Mouse (Mus musculus) brown adipose tissue, adult 24 weeks (tissue): ENCODE measurements around the gene Uqcr10. TPM values are rescaled to one million over a fixed set of nuclear protein-coding genes. Genes with fewer than 3 reads are reported as not detected.
A peak's percentile ranks its signal among the peaks of the same experiment; 100 is the strongest.
"Not testable (repeated sequence)": the region's sequence is repeated elsewhere in the genome, so short reads cannot be mapped to it uniquely, and the experiment has no call there.

Experiments
- H3K27ac ChIP-seq: fragments of 200-500 bp; replicated peaks from 2 replicates; pipeline ENCODE4 v1.5.1; 2012; ENCODE audit warnings: low read depth, mild to moderate bottlenecking, low read length
- H3K4me1 ChIP-seq: fragments of 200-500 bp; 2 replicates; pipeline ENCODE4 v1.6.1; 2012; ENCODE audit warnings: low read length, mixed read lengths; ENCODE audit not compliant: control insufficient read depth, insufficient read depth, insufficient read length
- H3K4me3 ChIP-seq: fragments of 200-500 bp; 2 replicates; pipeline ENCODE4 v1.5.1; 2012; ENCODE audit warnings: low read depth, mild to moderate bottlenecking, low read length, moderate library complexity; ENCODE audit not compliant: insufficient read depth
- polyA plus RNA-seq: library from polyadenylated mRNA; stranded (reverse); fragments of >200 nt; gene quantifications from 2 replicates; pipeline ENCODE4 v1.2.4, GENCODE M21; 2012; ENCODE audit not compliant: missing spikeins, insufficient read depth, insufficient read length

The Uqcr10 gene
- polyA plus RNA-seq, 1 experiment: 3,202 TPM

DNA sequence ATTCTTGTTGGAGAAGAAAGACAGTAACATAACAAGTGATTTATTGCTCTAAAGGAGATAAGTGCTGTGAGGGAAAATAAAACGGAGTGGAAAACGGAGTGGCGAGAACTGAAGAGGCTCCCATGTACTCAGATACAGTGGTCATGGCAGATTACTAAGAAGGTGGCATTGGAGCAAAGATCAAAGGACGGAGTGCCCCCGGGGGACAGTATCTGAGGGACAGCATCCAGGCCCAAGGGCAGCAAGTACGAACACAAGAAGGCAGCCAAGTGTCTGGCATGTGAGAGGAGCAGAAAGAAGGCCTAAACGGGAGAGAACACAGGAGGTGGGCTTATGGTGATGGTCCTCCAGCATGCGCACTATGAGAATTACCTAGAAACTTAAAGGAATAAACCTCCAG is 17.6 kb upstream of the Uqcr10 start:
- H3K27ac ChIP-seq: no peak overlapping the region
- H3K4me1 ChIP-seq: peaks cover 4% of the 10 kb centered on the region; the same call in 1 of the 2 replicates
- no peak overlapping the region for H3K4me3 ChIP-seq

DNA sequence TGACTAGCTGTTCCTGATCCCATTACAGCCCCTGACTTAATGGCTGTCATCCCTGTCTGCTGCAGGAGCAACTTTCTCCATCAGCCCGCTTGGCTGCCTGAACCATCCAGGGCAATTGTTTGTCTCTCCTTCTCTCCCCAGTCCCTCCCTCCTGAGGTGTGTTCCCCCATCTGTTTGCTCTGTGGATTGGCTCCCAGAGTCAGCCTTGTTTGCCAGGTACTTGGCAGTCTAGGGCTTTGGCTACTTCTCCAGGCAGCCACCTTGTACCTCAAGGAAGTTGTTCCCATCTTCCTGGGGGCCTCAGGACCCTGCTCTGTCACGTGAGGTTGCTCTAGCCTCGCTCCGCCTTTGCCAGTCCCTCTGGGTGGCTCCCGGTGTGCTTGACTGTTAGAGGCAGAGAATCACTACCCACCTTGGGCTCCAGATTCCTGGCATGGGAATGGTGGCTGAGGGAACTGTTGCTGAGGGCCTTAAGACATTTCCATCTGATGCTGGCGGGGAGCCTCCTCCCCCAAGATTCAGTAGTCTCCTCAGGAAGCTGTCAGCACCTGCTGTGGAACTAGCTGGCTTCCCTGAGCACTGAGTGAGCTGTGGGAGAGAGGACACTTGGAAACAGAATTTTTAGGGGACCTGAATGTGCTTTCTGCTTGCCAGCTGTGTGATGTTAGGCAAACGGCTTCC is 16.9 kb upstream of the Uqcr10 start:
- no peak overlapping the region for H3K4me3 ChIP-seq
- peaks cover 4% of the 10 kb centered on the region; the same call in 1 of the 2 replicates for H3K4me1 ChIP-seq
- H3K27ac ChIP-seq: no peak overlapping the region

DNA sequence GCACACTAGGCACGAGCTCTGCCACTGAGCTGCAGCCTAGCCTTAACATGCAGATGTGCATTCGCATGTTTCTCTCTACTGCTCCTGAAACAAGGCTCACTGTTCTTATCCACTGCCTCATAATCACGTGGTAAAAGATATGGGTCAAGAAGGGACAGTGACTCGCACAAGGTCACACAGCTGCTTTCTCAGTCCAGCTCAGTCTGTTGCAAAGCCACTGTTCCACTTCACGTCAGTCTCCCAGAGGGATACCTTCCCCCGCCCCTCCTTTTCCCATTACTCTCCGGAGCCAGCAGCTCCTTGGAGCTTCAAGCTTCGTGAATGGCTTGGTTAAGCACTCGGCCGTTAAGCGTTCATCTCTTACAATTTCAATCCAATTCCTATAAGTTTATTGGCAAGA is 16.3 kb upstream of the Uqcr10 start:
- no peak overlapping the region for H3K27ac ChIP-seq

GRCm38 (mm10) chr11:4719961-4720360 is 15.8 kb upstream of the Uqcr10 start:
- Histone ChIP-seq H3K4me1 (peaks cover 4% of the 10 kb centered on the region; the same call in 1 of the 2 replicates), H3K4me3 (no peak overlapping the region), H3K27ac (no peak overlapping the region)

More for the DNA sequence above, 16.3 kb upstream of the Uqcr10 start:
- H3K4me3 ChIP-seq: no peak overlapping the region
- peaks cover 4% of the 10 kb centered on the region; the same call in 1 of the 2 replicates for H3K4me1 ChIP-seq

GRCm38 (mm10) chr11:4718548-4718947 is 14.4 kb upstream of the Uqcr10 start:
- Histone ChIP-seq H3K4me1 (peaks cover 4% of the 10 kb centered on the region; the same call in 1 of the 2 replicates), H3K27ac (no peak overlapping the region), H3K4me3 (no peak overlapping the region)

DNA sequence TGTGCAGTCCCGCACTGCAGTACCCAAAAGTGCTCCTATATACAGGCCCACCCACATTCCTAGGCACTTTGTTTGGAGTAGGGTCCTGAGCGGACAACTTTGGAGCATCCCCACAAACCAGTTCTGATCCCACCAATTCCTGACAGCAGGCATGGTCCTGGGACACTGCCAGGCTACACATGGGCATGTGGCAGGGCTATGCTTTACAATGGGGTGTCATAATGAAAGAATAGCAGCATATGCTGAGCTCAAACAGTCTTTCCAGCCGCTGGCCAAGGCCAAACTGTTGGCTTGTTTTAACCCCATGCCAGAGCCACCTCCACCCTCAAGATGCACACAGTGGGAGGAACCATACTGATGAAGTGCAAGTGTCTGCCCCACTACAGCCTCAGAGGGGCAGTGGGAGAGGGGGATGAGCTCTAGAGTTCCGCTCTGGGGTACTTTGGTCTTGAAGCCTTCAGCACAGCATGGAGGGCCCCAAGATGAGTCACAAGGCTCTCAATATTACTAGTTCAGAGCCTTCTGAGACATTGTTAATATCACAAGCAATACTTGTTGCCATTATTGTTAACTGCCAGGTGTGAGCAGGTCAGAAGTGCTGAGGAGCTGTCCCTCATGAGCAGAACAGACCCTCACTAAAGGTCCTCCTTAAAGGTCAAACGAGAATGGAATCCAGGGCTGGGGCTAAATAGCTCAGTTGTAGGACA is 12.5 kb upstream of the Uqcr10 start:
- Histone ChIP-seq H3K4me3 (no peak overlapping the region), H3K27ac (no peak overlapping the region), H3K4me1 (peaks cover 4% of the 10 kb centered on the region; the same call in 1 of the 2 replicates)

DNA sequence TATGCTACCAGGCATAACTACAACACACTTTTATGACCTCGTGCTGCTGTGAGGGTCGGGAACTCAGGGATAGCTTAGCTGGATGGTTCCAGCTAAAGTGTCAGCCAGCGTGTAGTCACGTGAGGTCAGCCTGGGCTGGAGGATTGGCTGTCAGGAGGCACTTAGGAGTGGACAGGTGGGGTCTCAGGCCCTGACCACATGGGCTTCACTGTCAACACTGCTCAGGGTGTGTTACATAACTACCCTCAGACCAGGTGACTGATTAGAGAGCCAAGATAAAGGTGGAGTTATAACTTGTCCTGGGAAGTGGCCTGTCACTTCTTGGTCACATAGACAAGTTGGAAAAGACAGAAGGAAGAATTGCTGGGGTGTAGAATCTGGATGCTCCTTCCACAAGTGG is 11.5 kb upstream of the Uqcr10 start:
- H3K4me1 ChIP-seq: peaks cover 4% of the 10 kb centered on the region; the same call in 1 of the 2 replicates
- no peak overlapping the region for H3K27ac ChIP-seq
- H3K4me3 ChIP-seq: no peak overlapping the region

- Histone ChIP-seq H3K27ac (no peak overlapping the region), H3K4me3 (no peak overlapping the region), H3K4me1 (no peaks in the 10 kb centered on the region)
Measured at GRCm38 (mm10) chr11:4714727-4715126, 10.6 kb upstream of the Uqcr10 start.

DNA sequence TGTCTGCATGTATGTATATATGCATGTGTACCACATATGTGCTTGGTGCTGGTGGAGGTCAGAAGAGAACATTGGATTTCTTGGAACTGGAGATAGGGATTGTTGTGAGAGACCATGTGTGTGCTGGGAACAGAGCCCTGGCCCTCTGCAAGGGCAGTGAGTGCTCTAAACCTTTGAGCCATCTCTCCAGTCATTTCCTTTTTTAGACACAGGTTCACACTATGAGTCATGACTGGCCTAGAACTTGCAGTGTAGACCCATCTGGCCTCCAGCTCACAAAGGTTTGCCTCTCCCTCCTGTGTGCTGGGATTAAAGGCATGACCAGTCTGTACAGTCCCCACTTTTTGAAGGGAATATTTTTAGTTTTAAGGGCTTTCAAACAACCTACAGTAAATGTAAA is 8.7 kb upstream of the Uqcr10 start:
- Histone ChIP-seq H3K4me3 (no peak overlapping the region), H3K27ac (no peak overlapping the region), H3K4me1 (no peaks in the 10 kb centered on the region)

DNA sequence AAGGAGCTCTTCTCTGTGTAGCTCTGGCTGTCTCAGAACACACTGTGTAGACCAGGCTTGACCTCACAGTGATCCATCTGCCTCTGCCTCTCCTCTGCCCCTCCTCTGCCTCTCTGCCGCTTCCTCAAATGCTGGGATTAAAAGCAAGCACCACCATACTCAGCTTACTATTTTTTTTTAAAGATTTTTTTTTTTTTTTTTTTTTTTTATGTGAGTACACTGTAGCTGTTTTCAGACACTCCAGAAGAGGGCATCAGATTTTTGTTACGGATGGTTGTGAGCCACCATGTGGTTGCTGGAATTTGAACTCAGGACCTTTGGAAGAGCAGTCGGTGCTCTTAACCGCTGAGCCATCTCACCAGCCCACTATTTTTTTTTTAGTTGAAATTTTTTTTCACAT is 6.0 kb upstream of the Uqcr10 start:
- H3K27ac ChIP-seq, H3K4me3 ChIP-seq, H3K4me1 ChIP-seq: not testable (repeated sequence)

DNA sequence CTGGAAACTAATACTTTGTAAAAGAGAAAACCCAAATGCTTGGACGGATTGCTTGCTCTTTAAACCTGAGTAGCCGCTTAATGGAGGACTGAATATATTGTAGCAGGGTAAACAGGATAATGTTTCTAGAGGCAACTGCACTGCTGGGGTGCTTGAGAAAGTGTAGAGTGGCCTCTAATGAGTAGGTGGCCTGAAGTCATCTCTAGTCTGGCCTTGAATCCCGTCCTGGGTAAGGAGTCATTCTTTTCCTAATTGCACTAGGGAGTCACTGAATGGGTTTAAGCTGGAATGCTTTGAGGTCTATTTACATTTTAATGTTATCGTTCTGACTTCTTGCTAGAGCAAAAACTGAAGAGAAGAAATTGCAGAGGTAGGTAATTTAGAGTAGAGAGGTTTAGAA is 1.0 kb upstream of the Uqcr10 start:
- H3K27ac ChIP-seq: no peak overlapping the region
- H3K4me1 ChIP-seq: 0 out of 2 replicates have a peak, but pooled peaks cover 3% of the 10 kb centered on the region
- H3K4me3 ChIP-seq: peak overlapping the region; percentile 78

GRCm38 (mm10) chr11:4703688-4704071 is 462 bp downstream of the Uqcr10 start:
- Histone ChIP-seq H3K27ac (peak overlapping the region; percentile 97), H3K4me1 (0 out of 2 replicates have a peak, but pooled peaks cover 3% of the 10 kb centered on the region), H3K4me3 (peak overlapping the region; percentile 82)

DNA sequence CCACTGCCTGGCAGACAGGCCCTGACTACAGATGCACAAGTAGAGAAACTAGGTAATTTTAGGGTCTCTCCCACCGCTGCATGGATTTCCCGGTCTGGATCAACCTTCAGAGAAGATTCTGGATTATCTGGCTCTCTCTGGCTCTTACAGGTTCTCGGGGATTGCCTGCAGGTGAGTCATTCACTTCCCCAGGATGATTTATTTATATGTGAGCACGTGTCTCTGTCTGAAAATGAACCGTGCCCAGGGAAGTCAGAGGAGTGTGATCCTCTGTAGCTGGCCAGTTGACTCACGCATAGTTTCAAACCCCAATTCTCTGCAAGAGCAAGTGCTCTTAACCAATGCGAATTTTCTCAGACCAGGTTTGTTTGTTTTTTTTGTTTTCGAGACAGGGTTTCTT is 3.4 kb downstream of the Uqcr10 start:
- no peak overlapping the region for H3K4me3 ChIP-seq
- H3K27ac ChIP-seq: no peak overlapping the region
- H3K4me1 ChIP-seq: 0 out of 2 replicates have a peak, but pooled peaks cover 3% of the 10 kb centered on the region

DNA sequence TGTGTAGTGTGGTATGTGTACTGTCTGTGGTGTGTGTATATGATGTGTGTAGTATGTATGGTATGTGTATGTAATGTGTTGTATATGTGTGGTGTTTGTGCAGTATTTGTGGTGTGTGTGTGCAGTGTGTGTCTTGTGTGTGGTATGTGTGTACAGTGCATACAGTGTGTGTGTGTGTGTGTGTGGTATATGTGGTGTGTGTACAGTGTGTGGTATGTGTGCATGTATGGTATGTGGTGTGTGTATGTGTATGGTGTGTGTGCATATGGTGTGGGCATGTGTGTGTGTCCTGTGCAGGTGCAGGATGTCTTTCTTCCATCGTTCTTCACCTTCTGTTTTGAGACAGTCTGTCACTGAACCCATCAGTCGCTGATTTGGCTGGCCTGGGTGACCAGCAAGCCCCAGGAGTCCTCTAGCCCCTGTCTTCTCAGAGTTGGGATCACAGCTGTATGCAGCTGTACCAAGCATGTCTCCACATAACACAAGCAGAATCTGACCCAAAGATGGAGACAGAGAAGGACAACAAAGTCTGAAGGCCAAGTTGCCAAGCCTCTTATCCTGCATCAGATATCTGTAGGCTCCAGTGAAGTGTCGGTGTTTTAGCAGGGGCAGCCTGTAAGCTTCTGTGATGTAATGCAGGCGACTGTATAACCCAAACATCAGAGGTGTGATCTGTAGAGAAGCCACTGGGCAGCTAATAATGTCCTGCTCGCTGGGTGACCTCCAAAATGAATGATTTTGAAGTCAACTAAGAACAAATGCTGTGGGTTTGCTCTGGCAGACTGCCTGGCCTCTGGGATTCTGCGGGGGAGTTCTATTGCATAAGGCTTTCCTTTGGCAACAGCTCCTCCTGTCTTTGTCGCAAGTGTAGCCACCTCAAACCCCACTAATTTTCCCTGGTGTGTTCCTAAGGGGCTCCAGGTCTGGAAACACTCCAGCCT is 6.8 kb downstream of the Uqcr10 start:
- no peaks in the 10 kb centered on the region for H3K4me1 ChIP-seq
- no peak overlapping the region for H3K27ac ChIP-seq
- no peak overlapping the region for H3K4me3 ChIP-seq

- H3K4me3 ChIP-seq: no peak overlapping the region
- no peaks in the 10 kb centered on the region for H3K4me1 ChIP-seq
- no peak overlapping the region for H3K27ac ChIP-seq
Measured at GRCm38 (mm10) chr11:4692162-4692561, 12.0 kb downstream of the Uqcr10 start.
